Mouse (Mus musculus): ENCODE data around the gene Ggta1. TPM values are rescaled to one million over a fixed set of nuclear protein-coding genes. Genes with fewer than 3 reads are reported as not detected.

Gene Ggta1
- polyA plus RNA-seq, 1 experiment = 7.1 TPM

DNA sequence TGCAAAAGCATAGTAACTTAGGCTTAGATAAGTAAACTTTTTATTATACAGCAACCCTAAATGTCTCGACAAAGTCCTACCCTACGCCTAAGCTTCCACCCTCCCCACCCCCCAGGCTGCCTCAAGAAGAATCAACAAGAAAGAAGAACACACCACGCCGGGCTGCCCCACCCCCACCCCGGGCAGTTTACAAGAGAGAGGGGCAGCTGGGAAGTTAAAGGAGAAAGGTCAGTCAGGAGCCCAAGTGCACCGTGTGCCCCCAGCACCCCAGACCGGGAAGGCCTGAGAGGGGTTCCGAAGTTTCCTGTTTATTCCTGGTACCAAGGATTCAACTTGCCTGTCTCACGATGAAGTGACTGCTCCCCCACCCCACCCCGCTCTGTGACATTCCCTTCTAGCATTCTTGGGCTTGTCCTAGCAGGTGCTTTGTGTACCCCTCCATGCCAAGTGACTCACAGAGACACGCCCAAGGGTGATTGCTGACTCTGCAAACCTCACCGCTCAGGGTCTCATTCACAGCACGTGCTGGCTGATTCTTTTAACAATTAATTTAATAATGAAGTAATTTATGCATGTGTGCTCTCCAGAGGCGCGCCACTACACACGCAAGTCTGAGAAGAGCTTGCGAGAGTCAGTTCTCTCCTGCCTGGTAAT lies 27.6 kb upstream of the Ggta1 start:
- TF ChIP-seq CTCF (IDR thresholded peaks at IDR 0.05; ENCODE audit: borderline replicate concordance, extremely low read depth, insufficient read depth, insufficient read length) (no peak), POLR2A (IDR thresholded peaks at IDR 0.05; ENCODE audit: borderline replicate concordance, extremely low read depth, insufficient read depth, insufficient read length, poor library complexity, severe bottlenecking) (no peak)
- DNase-seq (ENCODE audit: low read depth) = peak; percentile 52

DNA sequence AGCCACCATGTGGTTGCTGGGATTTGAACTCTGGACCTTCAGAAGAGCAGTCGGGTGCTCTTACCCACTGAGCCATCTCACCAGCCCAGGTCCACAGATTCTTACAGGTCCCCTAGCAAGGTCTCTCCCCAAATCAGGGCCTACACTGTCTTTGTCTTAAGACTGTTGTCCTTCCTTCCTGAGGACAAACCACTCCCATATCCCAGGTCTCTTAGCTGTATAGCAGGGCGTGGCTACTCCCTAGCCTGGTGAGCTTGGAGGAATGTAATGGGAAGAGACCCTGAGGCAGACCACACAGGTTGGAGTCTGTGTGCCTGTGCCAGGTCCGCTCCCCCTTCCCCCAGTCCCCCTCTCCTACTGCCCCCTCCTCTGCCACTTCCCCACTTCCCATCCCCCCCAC lies 24.7 kb upstream of the Ggta1 start:
- TF ChIP-seq POLR2A (IDR thresholded peaks at IDR 0.05; ENCODE audit: borderline replicate concordance, extremely low read depth, insufficient read depth, insufficient read length, poor library complexity, severe bottlenecking) = no peak
- no peak for TF ChIP-seq CTCF (IDR thresholded peaks at IDR 0.05; ENCODE audit: borderline replicate concordance, extremely low read depth, insufficient read depth, insufficient read length)

DNA sequence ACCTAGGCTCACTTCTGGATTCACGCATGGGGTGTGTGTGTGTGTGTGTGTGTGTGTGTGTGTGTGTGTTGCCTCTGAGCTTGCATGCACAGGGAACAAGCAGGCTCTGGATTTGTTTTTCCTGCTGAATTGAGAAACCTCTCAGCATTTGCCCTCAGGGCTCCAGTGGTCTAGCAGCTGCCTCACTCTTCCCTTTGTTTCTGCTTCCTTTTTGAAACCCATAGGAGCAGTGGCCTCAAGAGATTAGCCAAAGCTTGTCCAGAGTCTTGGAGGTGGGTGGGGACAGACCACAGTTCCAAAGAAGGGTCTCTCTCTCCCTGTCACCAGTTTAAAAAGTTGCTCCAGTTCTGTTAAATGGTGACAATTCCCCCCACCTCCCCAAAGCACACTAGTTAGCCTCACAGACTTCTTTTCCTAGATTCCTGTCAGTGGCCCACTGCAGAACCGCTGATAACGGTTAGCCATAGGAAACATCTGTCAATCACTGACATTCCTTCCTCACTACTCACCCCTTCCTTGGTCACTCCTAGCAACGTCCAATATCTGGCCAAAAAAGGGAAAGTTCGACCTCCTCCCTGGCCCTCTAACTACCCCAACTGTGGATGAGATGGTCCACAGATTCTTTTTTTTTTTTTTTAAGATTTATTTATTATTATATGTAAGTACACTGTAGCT lies 24.1 kb upstream of the Ggta1 start:
- no peak for TF ChIP-seq POLR2A (IDR thresholded peaks at IDR 0.05; ENCODE audit: borderline replicate concordance, extremely low read depth, insufficient read depth, insufficient read length, poor library complexity, severe bottlenecking)
- no peak for TF ChIP-seq CTCF (IDR thresholded peaks at IDR 0.05; ENCODE audit: borderline replicate concordance, extremely low read depth, insufficient read depth, insufficient read length)
- DNase-seq (ENCODE audit: low read depth) = no peak

More for the DNA sequence above, 24.7 kb upstream of the Ggta1 start:
- no peak for DNase-seq (ENCODE audit: low read depth)

DNA sequence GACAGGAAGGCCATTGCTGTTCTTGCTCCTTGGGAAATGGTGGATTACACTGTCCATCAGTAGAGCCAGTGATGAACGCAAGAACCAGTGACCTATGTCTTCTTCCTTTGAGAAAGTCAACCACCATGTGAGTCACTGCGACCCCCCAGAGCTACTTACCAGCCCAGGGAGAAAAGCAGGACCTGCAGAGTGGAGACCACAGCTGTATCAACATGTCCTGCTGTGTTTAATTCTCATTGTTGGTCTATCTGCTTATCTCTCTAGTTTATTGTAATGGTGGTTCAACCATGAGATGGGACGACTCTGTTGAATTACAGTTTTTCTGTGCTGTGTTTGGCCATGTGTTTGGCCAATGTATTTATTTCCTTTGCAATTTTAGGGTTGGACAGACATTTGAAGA lies 21.1 kb upstream of the Ggta1 start:
- TF ChIP-seq CTCF (IDR thresholded peaks at IDR 0.05; ENCODE audit: borderline replicate concordance, extremely low read depth, insufficient read depth, insufficient read length) (no peak), POLR2A (IDR thresholded peaks at IDR 0.05; ENCODE audit: borderline replicate concordance, extremely low read depth, insufficient read depth, insufficient read length, poor library complexity, severe bottlenecking) (no peak)
- DNase-seq (ENCODE audit: low read depth) = no peak

DNA sequence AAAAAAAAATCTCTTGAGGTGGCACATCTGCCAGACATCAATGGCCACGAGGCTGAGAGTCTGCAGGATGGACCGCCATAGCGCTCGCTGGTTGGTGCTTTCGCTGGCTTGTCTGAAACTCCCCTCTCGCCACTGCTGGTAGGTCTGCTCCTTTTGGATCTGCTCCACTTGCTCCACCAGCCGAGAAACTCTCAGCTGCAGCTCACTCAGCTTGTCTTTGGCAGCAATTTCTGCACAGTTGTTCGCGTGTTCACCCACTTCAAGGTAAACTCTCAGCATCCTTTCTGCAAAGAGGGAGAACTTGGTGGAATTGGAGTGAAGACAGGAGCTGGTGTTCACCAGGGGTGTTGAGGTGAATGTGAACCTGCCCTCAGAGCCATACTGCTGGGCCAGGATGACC lies 20.4 kb upstream of the Ggta1 start:
- TF ChIP-seq CTCF (IDR thresholded peaks at IDR 0.05; ENCODE audit: borderline replicate concordance, extremely low read depth, insufficient read depth, insufficient read length) (no peak), POLR2A (IDR thresholded peaks at IDR 0.05; ENCODE audit: borderline replicate concordance, extremely low read depth, insufficient read depth, insufficient read length, poor library complexity, severe bottlenecking) (no peak)
- DNase-seq (ENCODE audit: low read depth) = no peak

DNA sequence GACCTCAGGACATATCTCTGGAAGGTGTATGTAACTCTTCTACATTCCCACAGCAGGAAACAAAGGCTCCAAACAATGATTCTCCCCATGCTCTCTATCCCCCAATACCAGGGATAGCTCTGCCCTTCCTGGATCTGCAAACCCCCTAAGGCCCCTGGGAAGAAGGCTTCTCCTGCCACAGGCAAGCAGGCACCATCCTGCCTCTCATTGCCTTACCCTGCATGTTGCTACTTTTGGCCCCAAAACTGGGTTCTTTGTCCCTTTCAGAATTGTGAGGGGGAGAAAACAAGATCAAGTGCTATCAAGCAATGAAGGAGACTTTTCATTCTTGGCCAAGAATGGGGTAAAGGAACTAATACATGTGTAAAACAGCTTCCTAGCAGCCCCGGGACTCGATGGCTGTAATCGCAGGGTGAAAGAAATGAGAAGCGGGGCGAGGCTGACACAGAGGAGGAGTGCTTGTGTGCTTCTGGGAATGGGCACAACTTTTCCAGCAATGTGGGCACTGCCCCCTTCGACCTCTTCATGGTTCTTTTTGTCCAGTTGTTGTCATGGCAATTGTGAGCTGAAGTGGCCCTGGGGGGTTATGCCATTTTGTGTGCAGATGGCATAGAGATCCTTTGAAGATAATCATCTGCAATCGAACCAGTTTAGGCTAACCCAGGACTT lies 18.4 kb upstream of the Ggta1 start:
- no peak for TF ChIP-seq POLR2A (IDR thresholded peaks at IDR 0.05; ENCODE audit: borderline replicate concordance, extremely low read depth, insufficient read depth, insufficient read length, poor library complexity, severe bottlenecking)
- TF ChIP-seq CTCF (IDR thresholded peaks at IDR 0.05; ENCODE audit: borderline replicate concordance, extremely low read depth, insufficient read depth, insufficient read length) = no peak
- DNase-seq (ENCODE audit: low read depth) = peak; percentile 75

DNA sequence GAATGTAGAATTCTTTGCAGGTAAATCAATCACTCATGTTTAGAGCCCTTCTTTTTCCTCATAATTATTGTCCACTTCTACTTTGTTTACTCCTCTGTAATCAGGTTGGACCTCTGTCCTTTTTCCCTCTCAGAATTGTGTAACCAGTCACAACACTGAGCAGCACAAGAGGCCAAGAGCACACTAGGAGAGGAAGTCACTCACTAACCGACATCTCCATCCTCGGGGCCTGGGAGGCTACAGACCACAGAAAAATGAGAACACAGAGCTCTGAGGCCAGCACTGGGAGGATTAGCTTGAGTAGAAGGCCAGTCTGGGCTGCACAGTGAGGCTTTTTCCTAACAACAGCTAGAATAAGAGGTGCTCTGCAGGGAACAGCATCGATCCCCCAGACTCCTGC lies 17.0 kb upstream of the Ggta1 start:
- no peak for DNase-seq (ENCODE audit: low read depth)
- no peak for TF ChIP-seq CTCF (IDR thresholded peaks at IDR 0.05; ENCODE audit: borderline replicate concordance, extremely low read depth, insufficient read depth, insufficient read length)
- TF ChIP-seq POLR2A (IDR thresholded peaks at IDR 0.05; ENCODE audit: borderline replicate concordance, extremely low read depth, insufficient read depth, insufficient read length, poor library complexity, severe bottlenecking) = no peak

DNA sequence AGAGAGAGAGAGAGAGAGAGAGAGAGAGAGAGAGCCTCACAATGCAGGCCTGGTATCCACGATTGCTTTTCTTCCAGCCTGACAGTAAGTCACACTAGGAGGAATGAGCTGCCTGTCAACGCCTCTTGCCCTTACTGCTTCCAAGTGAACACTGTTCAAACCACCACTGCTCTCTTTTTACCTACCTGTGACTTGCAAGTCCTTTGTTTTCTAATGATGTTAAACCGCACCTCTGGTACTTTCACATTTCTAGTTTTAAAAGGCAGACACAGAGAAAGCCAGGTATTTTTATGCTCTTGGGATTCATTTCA lies 15.7 kb upstream of the Ggta1 start:
- TF ChIP-seq CTCF (IDR thresholded peaks at IDR 0.05; ENCODE audit: borderline replicate concordance, extremely low read depth, insufficient read depth, insufficient read length) (no peak), POLR2A (IDR thresholded peaks at IDR 0.05; ENCODE audit: borderline replicate concordance, extremely low read depth, insufficient read depth, insufficient read length, poor library complexity, severe bottlenecking) (no peak)
- DNase-seq (ENCODE audit: low read depth) = no peak

DNA sequence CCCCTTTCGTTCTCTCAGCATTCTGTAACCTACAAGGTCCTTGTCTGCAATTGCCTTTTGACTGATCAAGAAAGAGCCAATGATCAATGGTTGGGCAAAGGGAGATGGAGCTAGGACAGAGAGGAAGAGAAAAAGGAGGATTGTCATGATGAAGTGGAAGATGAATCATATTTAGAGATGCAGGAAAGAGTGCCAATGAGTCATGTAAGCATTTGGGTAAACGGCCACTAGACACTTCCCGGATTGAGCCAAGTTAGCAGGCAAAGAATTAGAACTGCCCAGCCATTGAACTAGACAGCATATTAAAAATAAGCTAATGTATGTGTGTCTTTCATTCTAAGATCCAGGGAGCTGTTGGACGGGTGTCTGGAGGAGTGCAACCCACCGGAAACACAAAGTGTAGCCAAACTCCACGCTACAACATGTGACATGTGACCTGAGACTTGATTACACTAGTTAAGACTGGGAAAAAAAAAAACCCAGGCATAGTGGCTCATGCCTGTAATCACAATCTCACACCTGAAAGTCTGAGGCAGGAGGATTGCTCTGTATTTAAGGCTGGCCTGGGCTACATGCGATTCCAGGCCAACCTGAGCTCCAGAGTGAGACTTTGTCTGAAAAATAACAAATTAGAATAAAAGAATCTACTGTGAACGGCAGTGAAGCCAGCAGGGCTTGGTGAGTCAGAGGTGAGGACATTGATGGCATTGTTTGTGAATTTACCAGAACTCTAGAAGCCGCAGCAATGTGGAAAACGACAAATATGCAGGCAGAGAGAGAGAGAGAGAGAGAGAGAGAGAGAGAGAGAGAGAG lies 15.2 kb upstream of the Ggta1 start:
- TF ChIP-seq POLR2A (IDR thresholded peaks at IDR 0.05; ENCODE audit: borderline replicate concordance, extremely low read depth, insufficient read depth, insufficient read length, poor library complexity, severe bottlenecking) (no peak), CTCF (IDR thresholded peaks at IDR 0.05; ENCODE audit: borderline replicate concordance, extremely low read depth, insufficient read depth, insufficient read length) (no peak)
- DNase-seq (ENCODE audit: low read depth) = no peak

DNA sequence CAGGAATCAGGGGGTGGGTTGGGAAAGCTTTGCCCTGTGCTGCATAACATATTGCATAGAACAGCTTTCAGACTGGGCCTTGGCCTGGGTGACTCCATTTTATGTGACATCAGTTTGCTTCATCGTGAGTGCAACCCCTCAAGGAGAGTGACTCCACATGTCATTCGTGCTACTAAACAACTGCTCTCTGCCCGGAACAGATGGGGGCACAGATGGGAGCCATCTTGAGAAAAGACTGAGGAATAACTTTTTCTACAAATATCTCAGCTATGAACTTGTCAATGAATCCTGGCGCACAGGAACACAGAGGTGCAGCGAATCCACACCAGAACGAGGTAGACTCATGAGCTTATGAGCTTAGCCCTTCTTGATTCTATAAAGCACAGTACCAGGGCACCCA lies 14.3 kb upstream of the Ggta1 start:
- no peak for TF ChIP-seq CTCF (IDR thresholded peaks at IDR 0.05; ENCODE audit: borderline replicate concordance, extremely low read depth, insufficient read depth, insufficient read length)
- no peak for TF ChIP-seq POLR2A (IDR thresholded peaks at IDR 0.05; ENCODE audit: borderline replicate concordance, extremely low read depth, insufficient read depth, insufficient read length, poor library complexity, severe bottlenecking)
- peak; percentile 62 for DNase-seq (ENCODE audit: low read depth)

DNA sequence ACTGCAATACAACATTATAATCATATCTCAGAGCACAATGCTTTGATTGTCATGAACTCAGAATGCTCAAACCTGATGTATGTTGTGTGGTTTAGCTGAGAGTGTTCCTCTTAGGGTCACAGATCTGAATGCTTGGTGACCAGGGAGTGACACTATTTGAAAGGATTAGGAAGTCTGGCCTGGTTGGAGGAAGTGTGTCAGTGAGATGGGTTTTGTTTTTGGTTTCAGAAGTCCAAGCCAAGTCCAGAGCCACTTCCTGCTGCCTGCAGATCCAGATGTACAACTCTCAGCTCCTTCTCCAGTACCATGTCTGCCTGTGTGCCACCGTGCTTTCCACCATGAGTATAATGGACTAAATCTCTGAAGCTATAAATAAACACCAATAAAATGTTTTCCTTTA lies 11.9 kb upstream of the Ggta1 start:
- TF ChIP-seq CTCF (IDR thresholded peaks at IDR 0.05; ENCODE audit: borderline replicate concordance, extremely low read depth, insufficient read depth, insufficient read length) (no peak), POLR2A (IDR thresholded peaks at IDR 0.05; ENCODE audit: borderline replicate concordance, extremely low read depth, insufficient read depth, insufficient read length, poor library complexity, severe bottlenecking) (no peak)
- no peak for DNase-seq (ENCODE audit: low read depth)

Data from brain, embryonic 14.5 days (tissue).